Mouse (Mus musculus) ZHBTc4 (cell line): ENCODE results near the gene Ube2o.
"Not testable (repeated sequence)": the region's sequence is repeated elsewhere in the genome, so short reads cannot be mapped to it uniquely, and the experiment has no call there.

ENCODE experiments used
- DNase-seq: peaks from one replicate; pipeline ENCODE4 v3.0.0-alpha.2; 2011; ENCODE audit warnings: low read depth, low spot score

Gene Ube2o

GRCm38 (mm10) chr11:116513531-116514038 is 67.7 kb downstream of the Ube2o start:
- no peak for DNase-seq

GRCm38 (mm10) chr11:116512987-116513386 is 68.3 kb downstream of the Ube2o start:
- no peak for DNase-seq

DNA sequence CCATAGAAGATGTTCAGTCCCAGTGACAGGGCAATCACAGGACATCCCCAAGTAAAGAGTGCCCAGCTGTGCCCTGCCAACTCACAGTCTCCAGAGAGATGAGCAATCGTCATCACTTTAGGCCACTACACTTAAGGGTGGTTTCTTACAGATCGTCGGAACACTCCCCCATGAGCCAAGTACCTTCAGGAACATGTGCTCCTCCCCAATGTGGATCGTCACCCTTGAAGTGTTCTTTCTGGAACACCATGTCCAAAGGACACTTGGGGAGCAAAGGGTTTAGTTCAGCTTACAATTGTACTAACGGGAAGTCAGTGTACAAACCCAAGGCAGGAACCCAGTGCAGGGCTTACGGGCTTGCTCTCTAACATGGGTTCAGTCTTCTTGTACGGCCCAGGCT is 69.1 kb downstream of the Ube2o start:
- DNase-seq = no peak

GRCm38 (mm10) chr11:116511301-116511868 is 69.9 kb downstream of the Ube2o start:
- DNase-seq = peak; percentile 76

DNA sequence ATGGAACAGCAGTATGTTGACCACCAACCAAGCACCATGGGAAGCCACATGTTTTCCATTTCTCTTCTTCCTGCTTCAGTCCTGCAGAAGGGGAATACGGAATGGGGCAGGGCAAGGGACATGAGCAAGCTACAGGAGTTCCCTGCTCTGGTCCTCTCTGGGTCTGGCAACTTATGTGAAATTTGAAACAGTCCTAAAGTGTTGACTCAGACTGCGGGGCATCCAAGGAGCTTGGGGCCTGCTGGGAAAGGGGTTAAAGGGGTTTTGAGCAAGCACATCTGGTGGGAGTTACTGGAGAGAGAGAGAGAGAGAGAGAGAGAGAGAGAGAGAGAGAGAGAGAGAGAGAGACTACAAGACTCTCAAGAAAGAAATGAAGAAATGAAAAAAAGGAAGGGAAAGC is 72.6 kb downstream of the Ube2o start:
- DNase-seq = no peak

- DNase-seq = no peak
Observed at GRCm38 (mm10) chr11:116506151-116506875, 74.9 kb downstream of the Ube2o start.

DNA sequence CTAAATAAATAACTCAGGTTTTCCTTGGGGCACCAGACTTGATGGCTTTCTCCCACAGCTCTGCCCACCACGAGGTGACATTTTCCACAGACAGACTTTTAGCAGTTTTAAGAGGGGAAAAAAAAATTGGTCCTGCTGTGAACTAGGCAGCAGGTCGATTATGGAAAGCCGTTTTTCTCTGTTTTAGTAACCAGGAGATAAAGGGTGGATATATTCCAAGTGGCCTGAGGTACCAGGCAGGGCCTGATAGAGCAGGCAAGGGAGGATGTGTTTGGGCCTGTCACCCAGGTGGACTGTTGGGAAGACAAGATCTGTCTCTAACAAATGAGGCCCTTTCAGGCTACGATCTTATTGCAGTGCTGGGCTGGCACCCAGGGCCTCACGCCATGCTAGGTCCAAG is 75.7 kb downstream of the Ube2o start:
- DNase-seq = no peak

DNA sequence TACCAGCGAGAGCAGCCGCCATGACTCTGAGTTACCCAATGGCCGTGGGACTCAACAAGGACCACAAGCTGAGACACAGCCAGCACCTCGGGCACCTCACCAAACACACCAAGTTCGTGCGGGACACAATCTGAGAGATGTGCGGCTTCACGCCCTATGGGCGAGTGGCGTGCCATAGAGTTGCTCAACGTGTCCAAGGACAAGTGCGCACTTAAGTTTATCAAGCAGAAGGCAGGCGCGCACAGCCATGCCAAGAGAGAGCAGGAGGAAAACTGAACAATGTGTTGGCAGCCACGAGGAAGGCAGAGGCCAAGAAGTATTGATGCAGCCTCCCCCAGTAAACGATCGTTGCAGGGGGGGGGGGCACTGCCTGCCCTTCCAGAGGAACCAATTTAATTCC is 76.7 kb downstream of the Ube2o start:
- peak; percentile 61 for DNase-seq

DNA sequence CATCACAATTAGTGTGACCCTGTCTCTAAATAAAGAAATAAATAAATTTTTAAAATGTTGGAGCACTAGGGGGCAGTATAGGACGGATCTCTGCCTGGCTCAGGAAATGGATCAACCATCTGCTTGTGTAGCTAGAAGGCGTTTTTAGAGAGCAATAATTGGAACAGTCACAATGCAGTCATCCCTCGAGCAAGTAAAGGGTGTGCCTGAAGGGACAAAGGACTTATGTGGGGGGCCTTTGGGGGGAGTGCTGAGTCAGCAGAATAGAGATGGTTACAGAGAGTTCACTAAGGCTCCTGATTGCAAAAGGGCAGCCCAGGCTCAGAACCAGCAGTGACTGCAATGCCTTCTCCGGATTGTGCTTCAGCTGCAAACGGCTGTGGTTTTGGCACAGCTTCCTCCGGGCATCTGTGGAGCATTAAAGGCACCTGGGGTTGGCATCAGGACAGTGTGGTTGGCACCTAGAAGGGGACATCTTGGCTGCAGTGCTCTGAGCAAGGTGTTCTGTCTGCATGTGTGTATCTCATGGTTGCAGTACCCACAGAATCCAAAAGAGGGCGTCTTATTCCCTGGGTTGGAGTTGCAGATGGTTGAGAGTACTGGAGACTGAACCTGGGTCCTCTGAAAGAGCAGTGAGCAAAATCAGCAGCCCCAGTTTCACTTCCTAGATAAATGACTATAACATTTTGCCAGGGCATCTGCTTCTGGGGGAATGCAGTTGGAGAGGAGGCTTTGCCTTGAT is 80.1 kb downstream of the Ube2o start:
- DNase-seq = peak; percentile 80

DNA sequence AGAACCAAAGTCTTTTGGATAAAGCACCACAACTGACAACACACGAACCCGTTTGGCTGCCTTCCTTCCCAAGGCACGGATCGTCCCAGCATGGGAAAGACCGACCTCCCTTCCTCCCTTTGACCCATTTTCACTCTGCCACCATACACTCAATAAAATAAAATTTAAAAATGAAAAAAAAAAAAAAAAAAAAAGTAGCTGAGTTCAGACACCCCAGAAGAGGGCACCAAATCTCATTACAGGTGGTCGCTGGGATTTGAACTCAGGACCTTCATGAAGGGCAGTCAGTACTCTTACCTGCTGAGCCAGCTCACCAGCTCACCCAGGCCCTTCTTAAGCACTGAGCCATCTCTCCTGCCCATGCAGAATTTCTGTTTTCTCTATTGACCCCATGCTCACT is 82.2 kb downstream of the Ube2o start:
- DNase-seq = no peak

- DNase-seq = peak; percentile 37
Observed at GRCm38 (mm10) chr11:116498596-116498995, 82.7 kb downstream of the Ube2o start.

DNA sequence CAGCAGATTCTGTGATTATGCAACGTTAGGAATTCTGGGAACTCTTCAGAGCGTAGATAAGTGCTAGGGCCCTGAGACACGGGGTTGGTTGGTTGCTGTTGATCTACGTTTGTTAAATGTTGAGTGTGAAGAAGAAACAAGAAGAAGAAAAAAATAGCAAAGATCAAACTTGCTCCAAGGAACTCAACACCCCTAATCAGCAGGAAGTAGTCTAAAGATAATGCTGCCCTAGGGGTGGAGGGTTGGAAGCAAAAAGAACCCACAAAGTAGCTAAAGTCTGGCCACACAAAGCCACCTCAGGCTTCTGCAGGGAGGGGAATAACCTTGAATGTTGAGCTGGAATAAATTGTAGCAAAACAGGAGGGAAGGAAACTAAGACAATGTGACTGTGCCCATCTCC is 83.9 kb downstream of the Ube2o start:
- no peak for DNase-seq

DNA sequence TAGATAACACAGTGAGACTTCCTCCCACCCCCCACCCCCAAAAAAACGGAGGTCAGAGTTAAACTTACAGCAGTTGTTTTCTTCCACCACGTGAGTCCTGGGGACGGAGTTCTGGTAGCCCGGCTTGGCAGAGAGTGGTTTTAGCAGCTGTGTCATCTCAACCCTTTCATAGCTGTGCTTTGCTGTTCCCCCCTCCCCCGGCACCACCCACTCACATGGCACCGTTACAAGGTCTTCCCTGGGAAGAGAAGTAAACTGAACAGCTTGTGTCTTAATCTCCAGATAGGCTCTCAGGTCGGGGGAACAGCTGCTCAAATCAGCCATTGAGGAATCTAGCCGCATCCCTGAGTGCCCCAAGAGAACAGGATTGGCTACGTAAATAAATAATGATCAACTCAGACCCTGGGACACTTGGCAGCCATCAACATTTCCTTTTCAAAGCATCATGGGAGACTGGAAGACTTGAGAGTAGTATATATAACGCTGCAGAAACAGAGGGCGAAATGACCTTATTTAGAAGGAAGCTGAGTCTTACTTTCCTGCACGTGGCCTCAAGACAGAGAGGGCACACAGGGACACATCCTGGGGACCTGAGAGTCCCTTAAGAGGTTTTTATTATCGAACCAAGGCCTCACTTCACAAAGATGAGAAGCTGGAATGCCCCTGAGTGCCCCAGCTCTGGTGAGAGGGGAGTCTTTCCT is 86.6 kb downstream of the Ube2o start:
- DNase-seq = no peak

GRCm38 (mm10) chr11:116493795-116494252 is 87.4 kb downstream of the Ube2o start, which contains the start of gene Prpsap1:
Gene Prpsap1 (minus strand): TSS chr11:116494202.
- peak; percentile 88 for DNase-seq

- no peak for DNase-seq
Observed at GRCm38 (mm10) chr11:116493191-116493590, 88.1 kb downstream of the Ube2o start.

GRCm38 (mm10) chr11:116492507-116492906 is 88.7 kb downstream of the Ube2o start:
- DNase-seq = not testable (repeated sequence)

GRCm38 (mm10) chr11:116491338-116491737 is 89.9 kb downstream of the Ube2o start:
- peak; percentile 37 for DNase-seq

- DNase-seq = peak; percentile 95
Observed at GRCm38 (mm10) chr11:116490232-116491107, 90.8 kb downstream of the Ube2o start.

GRCm38 (mm10) chr11:116489771-116490231 is 91.4 kb downstream of the Ube2o start:
- peak; percentile 49 for DNase-seq

- DNase-seq = peak; percentile 90
Observed at GRCm38 (mm10) chr11:116488693-116489375, 92.4 kb downstream of the Ube2o start.
